Mouse (Mus musculus) liver, postnatal 0 days (tissue): Measurements from ENCODE around the gene Tinag.

Experiments used
- CTCF ChIP-seq: sonication (generic); IDR thresholded peaks from 2 replicates; pipeline ENCODE4 v1.5.1; 2016; ENCODE audit warnings: antibody characterized with exemption, low read depth
- EP300 ChIP-seq: IDR thresholded peaks from 2 replicates; pipeline ENCODE4 v1.6.1; 2016; ENCODE audit warnings: antibody characterized with exemption, low read depth, mild to moderate bottlenecking

DNA sequence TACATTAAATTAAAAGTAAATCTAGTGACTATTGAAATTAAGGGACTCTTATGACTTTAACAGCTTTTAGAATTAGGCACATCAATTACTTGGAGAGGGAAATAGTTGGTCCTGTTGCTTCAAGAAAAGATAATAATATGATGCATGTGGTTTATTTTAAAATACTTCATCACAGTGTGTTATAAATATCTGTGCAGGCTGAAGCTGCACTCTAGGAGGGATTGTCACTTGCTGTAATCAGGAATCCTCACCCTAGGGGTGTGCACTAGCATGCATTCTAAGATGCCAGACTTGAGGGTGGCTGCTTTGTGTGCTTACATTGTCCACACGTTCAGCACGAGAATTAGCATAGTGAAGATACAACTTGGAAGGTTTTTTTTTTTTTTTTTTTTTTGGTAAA is 10.2 kb downstream of the Tinag start:
- no peak for TF ChIP-seq CTCF
- no peak for TF ChIP-seq EP300
